15 mouse cellular contexts compared by ENCODE assay signal in genomic region chr11:6111734-6112484, GRCm38 (mm10).
"Had no signal": no experiment of that assay in that cellular context is flagged by ENCODE, and none has a peak within 500 bp of the region (broad histone marks: within the 10 kb centered on the region; RNA-seq: fewer than 3 reads in every experiment).

No protein-coding gene starts in this region.

- ATAC-seq: lung, postnatal 0 days had no signal

- H3K4me2 ChIP-seq: hindbrain, embryonic 15.5 days; limb, embryonic 12.5 days; liver, embryonic 11.5 days; liver, embryonic 15.5 days; neural tube, embryonic 15.5 days had no signal

- H3K27me3 ChIP-seq: hindbrain, embryonic 15.5 days; limb, embryonic 12.5 days; liver, embryonic 15.5 days; neural tube, embryonic 15.5 days had no signal

- H3K4me3 ChIP-seq: hindbrain, embryonic 15.5 days; limb, embryonic 12.5 days; liver, embryonic 15.5 days; midbrain, embryonic 10.5 days; myocyte; neural tube, embryonic 15.5 days had no signal

- H3K9me3 ChIP-seq: hindbrain, embryonic 15.5 days; limb, embryonic 12.5 days; liver, embryonic 15.5 days; midbrain, embryonic 10.5 days; neural tube, embryonic 15.5 days had no signal

- H3K27ac ChIP-seq: hindbrain, embryonic 15.5 days; kidney, postnatal 0 days; limb, embryonic 12.5 days; liver, embryonic 15.5 days; midbrain, embryonic 10.5 days; neural tube, embryonic 15.5 days had no signal

- H3K9ac ChIP-seq: hindbrain, embryonic 15.5 days; limb, embryonic 12.5 days; liver, embryonic 15.5 days; neural tube, embryonic 15.5 days had no signal

- H3K4me1 ChIP-seq: hindbrain, embryonic 15.5 days; limb, embryonic 12.5 days; liver, embryonic 15.5 days; midbrain, embryonic 10.5 days; neural tube, embryonic 15.5 days had no signal

- DNase-seq: layer of hippocampus, postnatal 36 days; lung, adult 2 months; lung, postnatal 36 days; midbrain, embryonic 14.5 days; thymus, adult 2 months; thymus, postnatal 25 days had no signal
